Mouse (Mus musculus) embryo, embryonic 11.5 days (tissue): ENCODE measurements around the gene Sh3bgrl3.
"Not testable (repeated sequence)": the region's sequence is repeated elsewhere in the genome, so short reads cannot be mapped to it uniquely, and the experiment has no call there.

Source experiments
- DNase-seq: peaks from one replicate; pipeline ENCODE4 v3.0.0-alpha.2; 2012; ENCODE audit warnings: low read depth, low spot score

The Sh3bgrl3 gene

GRCm38 (mm10) chr4:134128221-134128982, at the start of gene Sh3bgrl3:
Sh3bgrl3 (minus strand) TSS chr4:134128789.
- peak; percentile 78 for DNase-seq

GRCm38 (mm10) chr4:134172391-134172790, 43.8 kb upstream of the Sh3bgrl3 start:
- no peak for DNase-seq

GRCm38 (mm10) chr4:134166906-134167305, 38.3 kb upstream of the Sh3bgrl3 start:
- DNase-seq: no peak

- DNase-seq: no peak
These were observed 37.2 kb upstream of the Sh3bgrl3 start for GRCm38 (mm10) chr4:134165548-134166465.

- no peak for DNase-seq
These were observed 36.4 kb upstream of the Sh3bgrl3 start for GRCm38 (mm10) chr4:134165024-134165423.

- DNase-seq: no peak
These were observed 36.0 kb upstream of the Sh3bgrl3 start for GRCm38 (mm10) chr4:134164591-134164990.

- not testable (repeated sequence) for DNase-seq
These were observed 31.5 kb upstream of the Sh3bgrl3 start for GRCm38 (mm10) chr4:134160071-134160470.

GRCm38 (mm10) chr4:134158774-134159173, 30.2 kb upstream of the Sh3bgrl3 start:
- no peak for DNase-seq

GRCm38 (mm10) chr4:134157558-134157957, 29.0 kb upstream of the Sh3bgrl3 start:
- no peak for DNase-seq

GRCm38 (mm10) chr4:134156744-134157143, 28.2 kb upstream of the Sh3bgrl3 start:
- no peak for DNase-seq

- no peak for DNase-seq
These were observed 27.4 kb upstream of the Sh3bgrl3 start for GRCm38 (mm10) chr4:134155961-134156465.

GRCm38 (mm10) chr4:134155531-134155930, 26.9 kb upstream of the Sh3bgrl3 start:
- no peak for DNase-seq

- no peak for DNase-seq
These were observed 25.8 kb upstream of the Sh3bgrl3 start for GRCm38 (mm10) chr4:134154354-134154753.

- no peak for DNase-seq
These were observed 25.1 kb upstream of the Sh3bgrl3 start for GRCm38 (mm10) chr4:134153656-134154055.

GRCm38 (mm10) chr4:134152112-134152511, 23.5 kb upstream of the Sh3bgrl3 start:
- no peak for DNase-seq

GRCm38 (mm10) chr4:134149389-134149788, 20.8 kb upstream of the Sh3bgrl3 start:
- DNase-seq: no peak

GRCm38 (mm10) chr4:134144297-134144696, 15.7 kb upstream of the Sh3bgrl3 start:
- not testable (repeated sequence) for DNase-seq

GRCm38 (mm10) chr4:134138857-134139256, 10.3 kb upstream of the Sh3bgrl3 start:
- DNase-seq: no peak

GRCm38 (mm10) chr4:134136280-134136926, 7.8 kb upstream of the Sh3bgrl3 start:
- no peak for DNase-seq

GRCm38 (mm10) chr4:134132519-134133095, 4.0 kb upstream of the Sh3bgrl3 start:
- DNase-seq: no peak

GRCm38 (mm10) chr4:134132117-134132516, 3.5 kb upstream of the Sh3bgrl3 start:
- no peak for DNase-seq
